Mouse (Mus musculus): ENCODE results near the gene Tff1. TPM values are rescaled to one million over a fixed set of nuclear protein-coding genes. Genes with fewer than 3 reads are reported as not detected.
A peak's percentile ranks its signal among the peaks of the same experiment; 100 is the strongest.

The Tff1 gene
- polyA plus RNA-seq, 1 experiment from 2014 or later: not detected

DNA sequence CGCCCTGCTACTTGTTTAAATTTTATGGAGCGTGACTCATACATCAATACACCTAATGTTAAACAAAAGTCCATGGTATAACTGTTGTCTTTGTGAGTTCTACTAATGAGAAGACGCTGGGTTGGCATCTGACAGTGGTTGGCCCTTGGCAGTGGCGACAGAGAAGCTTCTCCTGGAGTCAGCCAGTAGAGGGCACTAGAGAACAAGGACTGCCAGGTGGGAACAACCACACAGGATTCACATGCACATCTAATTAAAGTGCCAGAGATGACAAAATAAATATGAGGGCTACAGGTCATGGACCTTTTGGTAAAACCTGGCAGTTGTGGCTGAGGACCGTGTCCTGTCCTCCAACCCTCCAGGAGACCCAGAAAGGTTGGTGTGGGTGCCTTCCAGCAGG is 26.7 kb downstream of the Tff1 start:
- H3K4me3 ChIP-seq (ENCODE audit: low read depth, low read length): no peak overlapping the region
- H3K9ac ChIP-seq: no peak overlapping the region
- no peak overlapping the region for H3K4me2 ChIP-seq
- peak; percentile 84 for DNase-seq
- H3K9me3 ChIP-seq (ENCODE audit: low read depth, low read length): no peaks in the 10 kb centered on the region
- WGBS: 12% methylated on average over 5 of the region's 5 CpGs
- no peaks in the 10 kb centered on the region for H3K36me3 ChIP-seq (ENCODE audit: insufficient read depth)
- no peaks in the 10 kb centered on the region for H3K4me1 ChIP-seq (ENCODE audit: insufficient read depth)
- no peaks in the 10 kb centered on the region for H3K27me3 ChIP-seq (ENCODE audit: insufficient read depth, low read length)
- ATAC-seq (ENCODE audit: insufficient read depth): no peak
- H3K27ac ChIP-seq (ENCODE audit: low read depth): no peak overlapping the region
- peak; percentile 83 for TF ChIP-seq CTCF (IDR thresholded peaks at IDR 0.05; ENCODE audit: low read depth)

DNA sequence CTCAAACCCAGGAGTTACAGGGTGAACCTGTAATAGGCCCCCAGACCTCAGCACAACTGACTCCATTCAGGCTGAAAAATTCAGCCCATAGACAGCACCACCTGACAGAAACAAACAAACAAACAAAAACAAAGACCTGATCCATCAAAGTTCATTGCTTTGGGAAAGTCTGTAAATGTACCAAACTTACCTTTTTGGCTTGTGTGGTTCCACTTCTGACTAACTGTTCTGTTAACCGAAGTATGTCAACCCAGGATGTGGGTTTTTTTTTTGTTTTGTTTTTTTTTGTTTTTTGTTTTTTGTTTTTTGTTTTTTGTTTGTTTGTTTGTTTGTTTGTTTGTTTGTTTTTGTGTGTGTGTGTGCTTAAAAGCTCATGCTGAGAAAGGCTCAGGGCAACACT is 28.3 kb downstream of the Tff1 start:
- no peak for TF ChIP-seq CTCF (IDR thresholded peaks at IDR 0.05; ENCODE audit: low read depth)
- Histone ChIP-seq H3K27me3 (ENCODE audit: insufficient read depth, low read length) (no peaks in the 10 kb centered on the region), H3K9me3 (ENCODE audit: low read depth, low read length) (no peaks in the 10 kb centered on the region), H3K4me1 (ENCODE audit: insufficient read depth) (no peaks in the 10 kb centered on the region), H3K4me3 (ENCODE audit: low read depth, low read length) (no peak overlapping the region), H3K9ac (no peak overlapping the region), H3K36me3 (ENCODE audit: insufficient read depth) (no peaks in the 10 kb centered on the region), H3K27ac (ENCODE audit: low read depth) (no peak overlapping the region), H3K4me2 (no peak overlapping the region)
- no peak for ATAC-seq (ENCODE audit: insufficient read depth)
- DNase-seq: no peak
- WGBS: 89% methylated on average over 1 of the region's 1 CpGs

DNA sequence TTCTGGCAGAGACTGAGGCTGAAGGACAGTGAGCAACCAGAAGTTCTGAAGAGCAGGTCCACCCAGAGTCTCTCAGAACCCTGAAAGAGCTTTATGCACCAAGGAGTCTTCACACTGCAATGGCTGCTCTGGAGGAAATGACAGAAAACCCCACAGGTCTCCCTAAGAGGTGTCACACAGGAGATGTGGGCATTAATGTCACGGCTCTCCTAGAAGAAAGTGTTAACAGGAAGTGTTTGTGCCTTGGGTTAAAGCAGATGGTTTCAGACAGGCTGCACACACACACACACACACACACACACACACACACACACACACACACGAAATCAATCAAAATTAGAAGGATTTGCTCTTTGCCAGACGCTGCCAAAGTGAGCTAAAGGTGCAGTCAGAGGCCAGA is 28.8 kb downstream of the Tff1 start:
- Histone ChIP-seq H3K9me3 (ENCODE audit: low read depth, low read length) (no peaks in the 10 kb centered on the region), H3K9ac (no peak overlapping the region), H3K4me1 (ENCODE audit: insufficient read depth) (no peaks in the 10 kb centered on the region), H3K4me3 (ENCODE audit: low read depth, low read length) (no peak overlapping the region), H3K4me2 (no peak overlapping the region), H3K27me3 (ENCODE audit: insufficient read depth, low read length) (no peaks in the 10 kb centered on the region), H3K27ac (ENCODE audit: low read depth) (no peak overlapping the region), H3K36me3 (ENCODE audit: insufficient read depth) (no peaks in the 10 kb centered on the region)
- DNase-seq (no peak), ATAC-seq (ENCODE audit: insufficient read depth) (no peak)
- 34% methylated on average over 3 of the region's 3 CpGs for WGBS
- TF ChIP-seq CTCF (IDR thresholded peaks at IDR 0.05; ENCODE audit: low read depth): no peak

DNA sequence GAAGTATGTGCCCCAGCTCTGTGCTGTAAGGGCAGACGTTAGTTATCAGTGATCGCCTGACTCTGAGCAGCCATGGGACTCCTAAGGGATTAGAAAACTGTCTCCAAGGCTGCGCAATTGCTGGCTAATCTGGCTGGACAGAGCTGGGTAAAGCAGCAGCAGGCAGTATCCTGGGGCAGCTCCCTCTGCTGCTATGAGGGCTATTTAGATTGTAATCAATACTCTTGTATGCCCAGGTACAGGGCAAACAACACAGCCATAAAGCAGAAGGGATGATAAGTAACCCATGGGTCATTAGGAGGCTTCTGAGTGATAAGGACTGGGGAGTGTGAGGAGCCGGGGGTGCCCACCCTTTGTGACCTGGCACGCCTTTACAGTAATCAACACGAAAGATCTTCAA is 30.2 kb downstream of the Tff1 start:
- Histone ChIP-seq H3K27ac (ENCODE audit: low read depth) (no peak overlapping the region), H3K4me1 (ENCODE audit: insufficient read depth) (no peaks in the 10 kb centered on the region), H3K27me3 (ENCODE audit: insufficient read depth, low read length) (no peaks in the 10 kb centered on the region), H3K9me3 (ENCODE audit: low read depth, low read length) (no peaks in the 10 kb centered on the region), H3K36me3 (ENCODE audit: insufficient read depth) (no peaks in the 10 kb centered on the region), H3K4me3 (ENCODE audit: low read depth, low read length) (no peak overlapping the region), H3K4me2 (no peak overlapping the region), H3K9ac (no peak overlapping the region)
- ATAC-seq (ENCODE audit: insufficient read depth) (no peak), DNase-seq (no peak)
- no peak for TF ChIP-seq CTCF (IDR thresholded peaks at IDR 0.05; ENCODE audit: low read depth)
- WGBS: 63% methylated on average over 6 of the region's 6 CpGs

DNA sequence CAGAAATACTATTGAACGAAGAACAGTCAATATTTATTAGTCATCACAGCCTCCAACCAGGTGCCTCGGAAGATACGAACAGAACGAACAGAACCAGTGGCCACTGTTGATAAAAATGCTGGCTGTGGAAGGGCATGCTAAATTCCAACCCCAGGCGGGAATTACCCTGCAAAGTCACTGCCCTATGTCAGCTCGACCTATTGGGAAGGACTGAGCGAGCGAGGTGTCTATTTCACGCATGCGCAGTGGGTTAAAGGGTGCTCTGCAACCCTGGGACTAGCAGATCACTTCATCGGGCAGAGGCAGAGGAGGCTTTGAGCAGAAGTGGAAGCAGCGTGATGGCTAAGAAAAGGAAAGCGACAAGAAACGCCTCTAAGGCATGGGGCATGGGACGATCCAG is 31.3 kb downstream of the Tff1 start:
- peak; percentile 36 for DNase-seq
- no peak overlapping the region for H3K9ac ChIP-seq
- H3K4me3 ChIP-seq (ENCODE audit: low read depth, low read length): no peak overlapping the region
- TF ChIP-seq CTCF (IDR thresholded peaks at IDR 0.05; ENCODE audit: low read depth): no peak
- H3K4me2 ChIP-seq: no peak overlapping the region
- H3K4me1 ChIP-seq (ENCODE audit: insufficient read depth): no peaks in the 10 kb centered on the region
- WGBS: 57% methylated on average over 15 of the region's 15 CpGs
- H3K36me3 ChIP-seq (ENCODE audit: insufficient read depth): no peaks in the 10 kb centered on the region
- no peak for ATAC-seq (ENCODE audit: insufficient read depth)
- no peaks in the 10 kb centered on the region for H3K9me3 ChIP-seq (ENCODE audit: low read depth, low read length)
- H3K27me3 ChIP-seq (ENCODE audit: insufficient read depth, low read length): no peaks in the 10 kb centered on the region
- no peak overlapping the region for H3K27ac ChIP-seq (ENCODE audit: low read depth)

DNA sequence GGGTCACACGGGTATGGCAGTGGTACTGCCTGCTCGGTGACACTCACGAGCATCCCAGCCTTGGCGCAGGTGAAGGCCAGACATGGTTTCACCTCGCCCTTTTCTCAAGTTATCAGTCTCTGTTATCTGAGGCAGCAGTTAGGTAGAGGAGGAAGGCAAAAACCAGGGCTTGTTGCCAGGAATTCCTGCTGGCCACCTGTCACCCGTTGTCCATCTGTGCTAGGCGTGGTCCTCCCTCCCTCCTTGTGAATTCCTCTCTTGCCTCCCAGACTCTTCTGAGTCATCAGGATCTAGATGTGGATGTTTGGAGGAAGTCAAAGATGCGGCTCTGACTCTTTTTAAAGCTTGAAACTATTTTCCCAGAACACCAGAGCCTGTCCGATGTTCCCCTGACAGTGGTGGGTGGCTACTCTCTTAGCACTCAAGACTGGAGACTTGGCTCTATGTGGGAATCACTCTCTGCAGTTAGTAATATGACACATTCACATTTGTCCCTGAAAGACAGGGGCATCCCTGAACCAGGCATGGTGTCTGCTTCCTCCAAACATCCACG is 33.7 kb downstream of the Tff1 start:
- no peaks in the 10 kb centered on the region for H3K36me3 ChIP-seq (ENCODE audit: insufficient read depth)
- no peak overlapping the region for H3K4me2 ChIP-seq
- ATAC-seq (ENCODE audit: insufficient read depth) (no peak), DNase-seq (no peak)
- H3K9ac ChIP-seq: no peak overlapping the region
- WGBS: 66% methylated on average over 10 of the region's 10 CpGs
- no peak for TF ChIP-seq CTCF (IDR thresholded peaks at IDR 0.05; ENCODE audit: low read depth)
- H3K27me3 ChIP-seq (ENCODE audit: insufficient read depth, low read length): no peaks in the 10 kb centered on the region
- H3K4me3 ChIP-seq (ENCODE audit: low read depth, low read length): no peak overlapping the region
- H3K4me1 ChIP-seq (ENCODE audit: insufficient read depth): no peaks in the 10 kb centered on the region
- H3K27ac ChIP-seq (ENCODE audit: low read depth): no peak overlapping the region
- H3K9me3 ChIP-seq (ENCODE audit: low read depth, low read length): no peaks in the 10 kb centered on the region

DNA sequence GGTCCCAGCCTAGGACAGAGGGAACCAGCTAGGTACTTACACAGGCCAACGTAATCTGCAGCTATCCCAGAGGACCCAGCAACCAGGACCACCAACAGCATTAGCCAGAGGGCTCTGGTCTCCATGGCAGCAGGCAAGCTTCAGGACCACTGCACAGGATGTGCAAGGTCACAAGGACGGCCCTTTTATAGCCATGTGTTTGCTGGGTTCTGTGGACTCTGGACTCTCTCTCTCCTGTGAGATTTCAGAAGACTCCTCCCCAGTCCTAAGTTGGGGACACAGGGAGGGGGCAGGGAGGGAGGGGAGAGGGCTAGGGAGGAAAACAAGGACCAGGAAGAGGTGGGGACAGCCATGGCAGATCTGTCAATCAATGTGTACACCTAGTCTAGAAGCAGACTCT is 35.6 kb downstream of the Tff1 start, which contains the start of gene Tff3:
Gene Tff3, minus strand, starts transcription at position 195 of the 400 bp plus-strand sequence.
- TF ChIP-seq CTCF (IDR thresholded peaks at IDR 0.05; ENCODE audit: low read depth): no peak
- no peaks in the 10 kb centered on the region for H3K36me3 ChIP-seq (ENCODE audit: insufficient read depth)
- no peaks in the 10 kb centered on the region for H3K4me1 ChIP-seq (ENCODE audit: insufficient read depth)
- no peaks in the 10 kb centered on the region for H3K9me3 ChIP-seq (ENCODE audit: low read depth, low read length)
- 17% methylated on average over 2 of the region's 2 CpGs for WGBS
- H3K4me3 ChIP-seq (ENCODE audit: low read depth, low read length): no peak within 1 kb of the TSS
- DNase-seq: no peak
- no peaks in the 10 kb centered on the region for H3K27me3 ChIP-seq (ENCODE audit: insufficient read depth, low read length)
- no peak within 1 kb of the TSS for H3K4me2 ChIP-seq
- no peak for ATAC-seq (ENCODE audit: insufficient read depth)
- H3K9ac ChIP-seq: no peak within 1 kb of the TSS
- H3K27ac ChIP-seq (ENCODE audit: low read depth): no peak within 1 kb of the TSS
